Mouse (Mus musculus) kidney, adult 18-20 months (tissue): Measurements from ENCODE around the gene Ankrd31.
"Not testable (repeated sequence)": the region's sequence is repeated elsewhere in the genome, so short reads cannot be mapped to it uniquely, and the experiment has no call there.

Experiments used
- DNase-seq: peaks from one replicate; pipeline ENCODE4 v3.0.0; 2021

Gene Ankrd31

GRCm38 (mm10) chr13:96748109-96748845 is at the start of gene Ankrd31:
TSS of gene Ankrd31 (plus strand) at chr13:96748272.
- DNase-seq = no peak

GRCm38 (mm10) chr13:96702567-96703278 is 45.3 kb upstream of the Ankrd31 start:
- DNase-seq = no peak

GRCm38 (mm10) chr13:96709269-96710233 is 38.5 kb upstream of the Ankrd31 start:
- no peak for DNase-seq

DNA sequence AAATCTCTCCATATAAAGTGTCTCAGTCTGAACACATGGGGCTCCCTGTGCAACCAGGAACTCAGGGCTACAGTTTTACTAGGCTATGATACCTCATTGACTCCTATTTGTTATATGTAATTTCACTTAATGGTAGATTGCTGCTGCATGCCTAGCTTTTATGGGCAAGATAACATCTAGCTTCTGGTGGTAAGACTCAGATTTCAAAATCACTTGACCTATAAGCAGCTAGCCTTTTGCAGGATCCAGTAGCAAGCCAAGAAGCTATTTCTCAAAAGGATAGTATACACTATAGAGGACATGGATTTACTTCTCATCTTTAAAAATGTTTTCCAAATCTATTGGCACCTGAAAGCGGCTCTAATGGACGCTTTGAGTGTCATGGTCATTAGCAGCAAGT is 31.8 kb upstream of the Ankrd31 start:
- DNase-seq = no peak

DNA sequence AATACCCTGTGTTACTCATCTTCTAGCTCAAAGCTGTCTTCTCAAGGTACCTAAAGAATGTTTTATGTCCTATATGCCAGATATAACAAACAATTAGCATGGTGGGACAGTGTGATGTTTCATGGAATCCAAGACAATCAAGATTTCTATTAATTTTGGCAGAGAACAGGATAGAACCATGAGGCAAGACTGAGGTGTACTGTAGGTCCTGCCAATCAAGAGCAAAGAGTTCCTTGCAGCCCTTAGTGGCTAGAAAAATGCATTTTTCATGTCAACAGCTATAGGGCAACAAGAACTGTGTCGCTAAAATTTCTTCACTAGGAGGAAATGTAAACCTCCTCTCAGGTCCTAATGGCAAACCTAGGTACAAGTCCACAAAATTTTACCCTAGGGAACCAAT is 30.3 kb upstream of the Ankrd31 start:
- no peak for DNase-seq

DNA sequence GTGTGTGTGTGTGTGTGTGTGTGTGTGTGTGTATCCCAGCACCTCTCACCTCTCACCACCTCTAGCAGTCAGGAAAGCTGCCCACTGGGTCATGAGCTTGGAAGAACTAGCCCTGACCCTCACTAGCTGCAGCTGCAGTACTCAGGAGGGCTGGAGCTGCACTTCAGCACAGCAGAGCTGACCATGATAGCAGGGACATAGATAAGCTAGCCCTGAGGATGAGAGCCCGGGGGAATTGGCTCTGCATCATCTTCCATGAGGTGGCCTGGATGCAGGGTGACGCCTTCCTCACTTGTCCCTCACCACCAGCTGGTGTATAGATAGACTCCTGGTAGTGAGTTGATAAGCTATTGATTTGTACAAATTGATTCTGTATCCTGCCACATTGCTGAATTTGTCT is 28.1 kb upstream of the Ankrd31 start:
- DNase-seq = no peak

- no peak for DNase-seq
Measured at GRCm38 (mm10) chr13:96728289-96728688, 19.8 kb upstream of the Ankrd31 start.

DNA sequence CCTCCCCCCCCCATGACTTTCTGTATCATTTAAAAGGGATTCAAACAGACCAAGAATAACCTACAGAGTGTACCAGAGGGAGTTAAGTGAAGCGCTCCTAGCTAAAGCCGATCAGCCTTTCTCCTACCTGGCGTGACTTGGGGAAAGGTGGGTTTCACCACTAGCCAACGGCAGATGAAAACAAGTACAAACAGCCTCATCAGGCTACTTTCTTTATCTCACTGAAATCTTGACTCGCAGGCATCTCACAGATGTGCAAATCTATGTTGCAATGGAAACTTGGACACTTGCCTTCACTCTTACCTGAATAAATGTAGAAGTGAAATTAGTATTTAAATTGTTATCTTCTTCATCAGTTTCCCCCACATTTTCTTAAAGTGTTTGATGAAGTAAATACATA is 18.9 kb upstream of the Ankrd31 start:
- DNase-seq = no peak

DNA sequence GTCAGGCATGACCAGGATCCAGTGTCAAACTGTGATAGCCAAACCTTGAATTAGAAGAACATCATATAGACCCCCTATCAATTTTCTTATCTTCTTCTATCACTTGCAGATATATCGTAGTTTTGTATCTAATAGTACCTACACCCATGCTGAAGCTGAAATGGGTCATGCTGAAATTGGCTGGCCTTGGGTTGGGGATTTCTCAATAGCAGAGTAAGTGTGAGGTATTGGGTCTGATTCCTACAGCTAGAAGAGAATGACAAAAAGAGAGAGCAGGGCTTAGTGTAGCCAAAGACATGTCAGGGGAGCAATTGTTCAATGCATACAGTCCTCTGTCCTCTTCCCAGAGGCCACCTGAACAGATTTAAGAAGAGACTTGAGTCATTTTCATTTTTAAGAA is 18.0 kb upstream of the Ankrd31 start:
- DNase-seq = no peak

DNA sequence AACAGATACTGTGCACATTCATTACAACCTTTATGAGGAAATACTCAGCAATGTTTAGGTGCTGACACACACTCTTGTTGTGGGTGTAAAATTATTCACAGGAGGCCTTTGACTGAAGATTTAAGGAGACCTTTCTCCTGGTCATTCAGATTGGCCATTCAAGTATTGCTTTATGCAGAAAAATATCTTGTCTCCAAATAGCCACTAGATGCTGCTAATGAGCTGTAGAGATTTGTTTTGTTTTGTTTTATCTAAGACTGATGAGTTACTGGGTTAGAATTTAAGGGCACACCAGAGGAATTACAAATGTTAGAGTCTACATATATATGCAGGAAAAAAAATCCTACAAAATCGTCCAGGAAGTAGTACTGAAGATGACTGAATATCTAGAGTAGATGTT is 12.9 kb upstream of the Ankrd31 start:
- no peak for DNase-seq

DNA sequence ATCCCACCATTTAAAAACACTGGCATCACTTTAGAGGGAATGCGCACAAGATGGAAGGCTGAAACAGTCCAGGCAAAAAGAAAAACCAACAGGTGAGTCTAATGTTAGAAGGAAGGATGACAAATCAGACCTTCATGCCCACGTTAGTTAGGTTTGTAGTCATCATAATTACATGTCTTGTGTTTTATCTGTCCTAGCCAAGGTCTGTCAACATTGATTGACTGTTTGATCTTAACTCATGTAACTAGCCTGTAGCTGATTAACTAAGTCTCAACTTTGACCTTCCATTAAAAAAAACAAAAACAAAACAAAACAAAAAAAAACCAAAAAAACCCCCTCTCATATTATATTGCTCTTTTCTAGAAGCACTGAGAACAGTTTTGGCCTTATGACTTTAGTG is 7.9 kb upstream of the Ankrd31 start:
- DNase-seq = no peak

DNA sequence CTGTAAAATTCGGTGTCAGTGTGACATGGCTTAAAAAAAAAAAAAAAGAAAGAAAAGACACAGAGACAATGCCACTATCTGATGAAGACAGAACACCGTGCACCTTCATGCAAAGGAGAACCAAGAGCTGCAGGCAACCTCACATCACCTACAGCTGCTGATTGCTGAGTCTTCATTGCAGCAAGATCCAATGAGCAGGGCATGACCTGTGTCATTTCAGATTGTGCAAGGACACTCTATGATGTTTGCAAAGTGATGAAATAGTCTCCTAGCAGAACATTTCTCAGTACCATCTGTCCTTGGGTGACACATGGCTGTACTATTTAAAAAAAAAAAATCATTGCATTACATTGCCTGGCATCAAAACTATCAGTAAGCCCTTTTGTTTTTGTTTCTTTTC is 5.2 kb upstream of the Ankrd31 start:
- no peak for DNase-seq

- no peak for DNase-seq
Measured at GRCm38 (mm10) chr13:96746055-96746454, 2.0 kb upstream of the Ankrd31 start.

DNA sequence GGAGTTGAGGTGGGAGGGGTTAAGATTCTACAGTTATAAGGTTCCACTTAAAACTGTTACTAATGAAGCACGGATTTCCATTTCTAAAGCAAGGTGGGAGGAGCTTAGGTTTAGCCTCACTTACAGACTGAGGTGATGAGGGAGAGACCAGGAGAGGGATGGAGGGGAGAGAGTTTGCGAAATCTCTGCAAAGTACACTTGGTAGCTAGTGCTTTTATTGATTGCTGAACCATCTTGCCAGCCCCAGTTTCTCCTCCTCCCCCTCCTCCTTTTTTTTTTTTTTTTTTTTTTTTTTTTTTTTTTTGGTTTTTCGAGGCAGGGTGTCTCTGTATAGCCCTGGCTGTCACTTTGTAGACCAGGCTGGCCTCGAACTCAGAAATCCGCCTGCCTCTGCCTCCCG is 1.8 kb downstream of the Ankrd31 start:
- DNase-seq = no peak

GRCm38 (mm10) chr13:96760848-96761247 is 12.8 kb downstream of the Ankrd31 start:
- no peak for DNase-seq

DNA sequence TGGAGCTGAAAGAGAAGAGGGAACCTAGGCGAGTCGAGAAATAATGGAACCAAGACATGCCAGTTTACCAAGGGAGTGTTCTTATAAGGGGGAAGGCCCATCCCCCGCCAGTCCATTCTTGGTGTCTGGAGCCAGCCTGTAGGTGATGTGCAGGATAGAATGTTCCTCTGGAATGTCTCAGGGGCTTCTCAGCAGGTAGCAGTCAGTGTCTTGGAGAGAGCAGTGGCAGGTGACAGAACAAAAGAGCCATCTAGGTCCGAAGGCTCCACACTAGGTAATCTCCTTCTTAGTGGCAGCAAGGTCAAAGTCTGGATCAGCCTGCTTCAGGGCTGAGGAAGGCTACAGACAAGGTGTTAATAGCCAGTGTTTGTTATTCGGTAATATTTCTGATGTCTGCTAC is 38.0 kb downstream of the Ankrd31 start:
- not testable (repeated sequence) for DNase-seq

DNA sequence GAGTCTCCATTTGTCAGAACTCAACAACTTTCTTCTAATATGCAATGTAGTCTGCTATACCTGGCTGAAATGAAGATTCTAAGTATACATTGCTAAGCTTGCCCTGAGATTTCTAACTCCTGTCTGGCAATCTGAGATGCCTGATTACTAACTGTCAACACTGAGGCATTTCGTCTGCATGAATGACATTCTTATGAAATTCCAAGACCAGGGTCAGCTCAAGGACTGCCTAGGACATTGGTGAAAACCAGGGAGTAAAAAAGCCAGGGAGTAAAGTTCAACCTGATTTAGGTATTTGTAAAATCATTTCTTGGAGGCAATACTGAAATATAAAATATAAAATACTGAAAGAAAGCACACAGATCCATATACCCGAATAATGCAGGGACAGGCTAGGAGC is 45.4 kb downstream of the Ankrd31 start:
- DNase-seq = no peak

DNA sequence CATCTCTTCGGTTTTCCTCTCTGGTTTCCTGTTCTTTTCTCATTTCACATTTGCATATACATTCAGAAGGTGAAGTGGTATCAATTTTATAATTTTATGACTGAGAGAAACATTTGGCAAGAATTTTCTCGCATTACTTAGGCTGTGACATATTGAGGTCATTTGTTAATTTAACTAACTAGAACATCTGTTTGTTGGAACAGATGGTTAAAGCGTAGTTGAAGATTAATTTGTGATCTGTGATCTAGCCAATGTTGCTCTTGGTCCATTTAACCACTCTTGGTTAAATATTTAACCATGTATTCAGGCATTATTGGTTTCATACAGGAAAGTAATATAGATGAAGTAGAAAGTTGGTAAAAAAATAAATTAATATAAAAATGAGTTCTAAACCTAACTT is 47.2 kb downstream of the Ankrd31 start:
- no peak for DNase-seq

GRCm38 (mm10) chr13:96797500-96797899 is 49.4 kb downstream of the Ankrd31 start:
- DNase-seq = no peak

DNA sequence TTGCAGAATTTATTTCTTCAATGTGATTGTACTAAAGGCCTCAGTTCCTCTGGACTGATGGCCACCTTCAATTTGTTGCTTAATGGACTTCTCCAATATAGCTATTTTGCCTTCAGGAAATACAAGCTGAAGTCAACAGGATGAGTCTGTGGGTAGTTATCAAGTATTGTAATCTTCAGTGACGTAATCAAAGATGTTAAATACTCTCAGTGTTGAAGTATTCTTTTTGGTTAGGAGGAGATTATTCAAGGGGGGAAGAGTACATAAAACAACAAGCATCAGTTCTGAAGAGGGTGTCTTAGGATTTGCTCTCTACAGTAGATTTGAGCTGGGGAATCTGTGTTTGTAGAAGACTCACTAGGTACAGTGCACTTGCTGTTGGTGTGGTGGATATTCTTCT is 101.7 kb downstream of the Ankrd31 start:
- no peak for DNase-seq

GRCm38 (mm10) chr13:96852133-96852532 is 104.1 kb downstream of the Ankrd31 start:
- no peak for DNase-seq

DNA sequence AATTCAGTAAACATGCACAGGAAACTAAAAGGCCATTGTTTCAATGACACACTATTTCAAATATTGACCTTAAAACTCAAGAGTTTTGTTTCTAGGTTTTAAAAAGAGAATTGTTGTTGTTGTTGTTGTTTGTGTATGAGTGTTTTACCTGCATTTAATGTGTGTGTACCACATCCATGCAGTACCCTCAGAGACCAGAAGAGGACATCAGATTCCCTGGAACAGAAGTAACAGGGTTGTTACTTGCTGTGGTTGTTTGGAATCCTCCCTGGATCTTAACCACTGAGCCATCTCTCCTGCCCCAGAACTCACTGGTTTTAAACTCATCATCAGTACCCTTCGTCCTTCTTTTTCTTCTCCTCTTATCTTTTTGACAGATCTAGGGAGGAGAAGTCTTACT is 105.2 kb downstream of the Ankrd31 start:
- no peak for DNase-seq

- peak; percentile 68 for DNase-seq
Measured at GRCm38 (mm10) chr13:96855191-96855590, 107.1 kb downstream of the Ankrd31 start.
